Mouse (Mus musculus): ENCODE measurements around the gene Tenm1. TPM values are rescaled to one million over a fixed set of nuclear protein-coding genes. Genes with fewer than 3 reads are reported as not detected.

The Tenm1 gene
- polyA plus RNA-seq, 1 experiment: 21.3 TPM

DNA sequence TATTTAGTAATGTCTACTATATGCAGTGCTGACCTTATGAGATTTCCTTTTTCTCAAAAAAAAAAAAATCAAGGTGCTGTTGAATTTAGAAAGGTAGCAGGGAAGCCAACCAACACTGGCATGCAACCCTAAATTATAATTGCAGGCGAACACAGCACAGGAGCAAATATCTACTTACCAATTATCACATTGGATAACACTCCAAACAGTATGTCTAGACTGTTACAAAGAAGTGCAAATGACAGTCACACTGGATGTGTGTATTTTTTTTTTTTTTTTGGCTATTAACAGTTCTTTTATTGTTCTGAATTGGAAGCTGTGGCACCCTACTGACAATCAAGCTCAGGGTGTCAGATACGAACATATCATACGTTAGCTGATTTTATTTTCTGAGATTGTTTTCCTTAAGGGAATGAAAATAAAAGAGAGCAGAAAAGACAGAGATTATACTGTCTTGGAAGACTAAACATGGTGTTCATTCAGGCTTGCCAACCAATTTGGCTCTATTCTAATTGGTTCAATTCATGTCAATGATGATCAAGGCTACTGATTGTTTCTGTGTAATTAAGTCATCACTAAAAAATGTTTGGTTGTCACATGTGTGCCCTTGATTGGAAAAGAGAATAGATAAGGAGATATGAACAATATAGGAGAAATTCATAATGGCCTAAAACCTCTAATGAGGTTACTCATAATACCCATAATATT is 710.7 kb downstream of the Tenm1 start:
- peak; percentile 66 for DNase-seq (ENCODE audit: low read depth)
- TF ChIP-seq POLR2A (IDR thresholded peaks at IDR 0.05; ENCODE audit: borderline replicate concordance, extremely low read depth, insufficient read depth, insufficient read length, poor library complexity, severe bottlenecking) (no peak), CTCF (IDR thresholded peaks at IDR 0.05; ENCODE audit: borderline replicate concordance, extremely low read depth, insufficient read depth, insufficient read length) (no peak)

- no peak for DNase-seq (ENCODE audit: low read depth)
- no peak for TF ChIP-seq POLR2A (IDR thresholded peaks at IDR 0.05; ENCODE audit: borderline replicate concordance, extremely low read depth, insufficient read depth, insufficient read length, poor library complexity, severe bottlenecking)
- no peak for TF ChIP-seq CTCF (IDR thresholded peaks at IDR 0.05; ENCODE audit: borderline replicate concordance, extremely low read depth, insufficient read depth, insufficient read length)
Observed at GRCm38 (mm10) chrX:42700291-42700690, 728.6 kb downstream of the Tenm1 start.

- TF ChIP-seq POLR2A (IDR thresholded peaks at IDR 0.05; ENCODE audit: borderline replicate concordance, extremely low read depth, insufficient read depth, insufficient read length, poor library complexity, severe bottlenecking) (no peak), CTCF (IDR thresholded peaks at IDR 0.05; ENCODE audit: borderline replicate concordance, extremely low read depth, insufficient read depth, insufficient read length) (no peak)
- DNase-seq (ENCODE audit: low read depth): peak; percentile 9
Observed at GRCm38 (mm10) chrX:42647131-42647530, 781.8 kb downstream of the Tenm1 start.

DNA sequence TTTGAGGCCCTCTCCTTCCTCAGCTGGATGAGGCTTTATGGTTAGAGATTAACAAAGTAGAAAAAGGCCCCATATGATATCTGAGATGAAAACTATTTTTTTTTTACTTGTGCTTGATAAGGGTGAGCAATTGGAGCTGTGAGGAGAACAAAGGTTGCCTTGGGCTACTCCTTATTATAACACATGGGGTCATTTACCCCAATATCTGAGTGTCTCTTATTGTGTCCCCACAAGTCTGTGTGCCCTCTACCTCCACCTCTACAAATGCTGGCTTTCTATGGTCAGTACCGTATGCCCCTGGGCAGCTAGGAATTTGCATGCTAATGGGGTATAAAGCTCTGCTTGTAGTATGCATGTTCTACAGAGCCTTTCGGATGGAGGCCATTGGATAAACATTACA is 848.4 kb downstream of the Tenm1 start:
- no peak for DNase-seq (ENCODE audit: low read depth)
- TF ChIP-seq CTCF (IDR thresholded peaks at IDR 0.05; ENCODE audit: borderline replicate concordance, extremely low read depth, insufficient read depth, insufficient read length): no peak
- no peak for TF ChIP-seq POLR2A (IDR thresholded peaks at IDR 0.05; ENCODE audit: borderline replicate concordance, extremely low read depth, insufficient read depth, insufficient read length, poor library complexity, severe bottlenecking)

DNA sequence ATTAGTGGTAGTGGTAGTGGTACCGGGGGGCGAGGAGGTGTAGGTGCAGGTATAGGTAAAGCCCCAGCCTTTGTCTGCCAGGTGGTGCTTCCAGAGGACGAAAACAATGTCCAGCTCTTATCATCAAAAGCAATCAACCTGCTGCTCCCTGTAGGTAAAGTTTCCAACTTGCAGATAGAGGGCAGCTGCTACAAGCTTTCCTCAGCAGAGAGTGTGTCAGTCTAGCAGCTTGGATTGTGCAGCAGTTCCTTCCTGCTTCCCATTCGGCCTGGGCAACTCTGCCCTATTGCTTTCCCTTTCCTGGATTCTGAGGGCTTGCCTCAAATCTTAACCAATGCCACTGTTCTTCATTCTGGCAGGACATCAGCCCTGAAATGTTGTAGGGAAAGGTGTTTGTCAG is 870.2 kb downstream of the Tenm1 start:
- peak; percentile 43 for DNase-seq (ENCODE audit: low read depth)

DNA sequence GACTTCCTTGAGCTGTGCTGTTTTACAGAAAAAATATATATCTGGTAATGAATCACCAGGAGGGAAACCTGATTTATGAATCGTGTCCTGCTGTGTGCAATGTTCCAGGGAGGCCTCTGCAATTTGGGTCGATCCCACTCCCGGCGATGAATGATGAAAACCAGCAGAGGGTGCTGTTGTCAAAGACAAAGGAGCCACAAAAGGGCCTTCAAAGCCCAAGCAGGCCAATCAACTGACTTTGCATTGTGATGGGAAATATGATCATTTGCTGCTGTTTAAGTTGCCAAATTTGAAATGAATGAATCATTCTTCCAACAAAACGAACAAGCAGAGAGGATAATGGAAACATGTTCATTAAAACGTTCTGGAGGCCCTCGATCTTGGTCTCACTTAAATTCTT is 871.6 kb downstream of the Tenm1 start:
- TF ChIP-seq POLR2A (IDR thresholded peaks at IDR 0.05; ENCODE audit: borderline replicate concordance, extremely low read depth, insufficient read depth, insufficient read length, poor library complexity, severe bottlenecking): no peak
- peak; percentile 79 for TF ChIP-seq CTCF (IDR thresholded peaks at IDR 0.05; ENCODE audit: borderline replicate concordance, extremely low read depth, insufficient read depth, insufficient read length)
- peak; percentile 79 for DNase-seq (ENCODE audit: low read depth)

More for the DNA sequence above, 870.2 kb downstream of the Tenm1 start:
- no peak for TF ChIP-seq CTCF (IDR thresholded peaks at IDR 0.05; ENCODE audit: borderline replicate concordance, extremely low read depth, insufficient read depth, insufficient read length)
- no peak for TF ChIP-seq POLR2A (IDR thresholded peaks at IDR 0.05; ENCODE audit: borderline replicate concordance, extremely low read depth, insufficient read depth, insufficient read length, poor library complexity, severe bottlenecking)

- TF ChIP-seq CTCF (IDR thresholded peaks at IDR 0.05; ENCODE audit: borderline replicate concordance, extremely low read depth, insufficient read depth, insufficient read length): no peak
- no peak for TF ChIP-seq POLR2A (IDR thresholded peaks at IDR 0.05; ENCODE audit: borderline replicate concordance, extremely low read depth, insufficient read depth, insufficient read length, poor library complexity, severe bottlenecking)
- no peak for DNase-seq (ENCODE audit: low read depth)
Observed at GRCm38 (mm10) chrX:42548513-42548912, 880.4 kb downstream of the Tenm1 start.

GRCm38 (mm10) chrX:42545076-42545475 is 883.9 kb downstream of the Tenm1 start:
- TF ChIP-seq CTCF (IDR thresholded peaks at IDR 0.05; ENCODE audit: borderline replicate concordance, extremely low read depth, insufficient read depth, insufficient read length) (no peak), POLR2A (IDR thresholded peaks at IDR 0.05; ENCODE audit: borderline replicate concordance, extremely low read depth, insufficient read depth, insufficient read length, poor library complexity, severe bottlenecking) (no peak)
- DNase-seq (ENCODE audit: low read depth): no peak

GRCm38 (mm10) chrX:42540756-42541053 is 888.2 kb downstream of the Tenm1 start:
- peak; percentile 90 for DNase-seq (ENCODE audit: low read depth)
- TF ChIP-seq POLR2A (IDR thresholded peaks at IDR 0.05; ENCODE audit: borderline replicate concordance, extremely low read depth, insufficient read depth, insufficient read length, poor library complexity, severe bottlenecking) (no peak), CTCF (IDR thresholded peaks at IDR 0.05; ENCODE audit: borderline replicate concordance, extremely low read depth, insufficient read depth, insufficient read length) (peak; percentile 64; the same call in 1 of the 2 replicates)

DNA sequence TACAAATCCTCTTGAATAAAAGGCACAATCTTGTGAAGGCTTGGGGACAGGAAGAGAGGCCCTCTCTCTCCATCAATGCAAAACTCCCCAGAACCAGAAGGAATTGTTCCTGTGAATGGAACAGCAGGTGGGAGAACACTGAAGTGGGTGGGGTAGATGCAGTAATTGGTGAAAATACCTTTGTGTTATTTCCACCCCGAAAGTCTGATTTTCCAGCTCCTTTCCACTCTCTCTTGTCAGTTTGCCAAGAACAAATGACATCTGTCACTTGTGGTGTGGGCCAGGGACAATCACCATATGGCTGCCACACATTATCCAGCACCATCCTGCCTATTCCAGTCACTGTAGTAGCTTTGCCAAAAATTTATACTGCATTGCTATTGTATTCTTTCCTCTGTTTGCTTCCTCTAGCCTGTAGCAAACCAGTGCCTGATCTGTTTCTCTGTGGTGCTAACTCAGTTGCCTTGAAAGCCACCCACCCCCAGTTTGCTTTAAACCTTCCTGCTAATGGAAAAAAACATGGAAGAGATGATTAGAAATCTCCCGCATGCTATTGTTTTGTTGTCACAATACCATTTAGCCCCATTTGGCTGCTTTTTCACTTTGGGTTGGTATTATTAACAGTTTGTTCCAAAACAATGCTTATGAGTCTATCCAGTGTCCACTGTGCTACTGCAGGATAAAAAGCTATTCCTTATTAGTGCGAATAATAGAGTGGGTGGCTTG is 888.7 kb downstream of the Tenm1 start:
- DNase-seq (ENCODE audit: low read depth): peak; percentile 86
- no peak for TF ChIP-seq POLR2A (IDR thresholded peaks at IDR 0.05; ENCODE audit: borderline replicate concordance, extremely low read depth, insufficient read depth, insufficient read length, poor library complexity, severe bottlenecking)
- no peak for TF ChIP-seq CTCF (IDR thresholded peaks at IDR 0.05; ENCODE audit: borderline replicate concordance, extremely low read depth, insufficient read depth, insufficient read length)

GRCm38 (mm10) chrX:42530703-42531102 is 898.2 kb downstream of the Tenm1 start:
- peak; percentile 47 for DNase-seq (ENCODE audit: low read depth)

DNA sequence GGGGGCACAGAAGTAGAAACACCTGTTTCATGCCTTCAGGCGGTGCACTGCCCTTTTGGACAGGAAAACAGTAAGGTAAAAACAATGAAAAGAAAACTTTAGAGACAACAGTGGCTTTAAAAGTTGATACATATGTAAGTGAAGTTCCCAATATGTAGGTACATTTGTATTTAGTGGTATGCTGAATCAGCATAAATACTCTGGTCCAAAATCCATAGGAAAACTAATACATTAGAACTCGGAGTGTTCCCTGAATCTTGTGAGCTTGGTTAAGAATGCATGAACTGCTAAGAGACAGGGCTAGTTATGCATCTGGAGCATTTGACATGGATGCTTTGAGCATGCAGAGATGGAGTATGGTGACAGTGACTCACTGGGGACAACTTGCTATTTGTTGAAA is 906.1 kb downstream of the Tenm1 start:
- no peak for DNase-seq (ENCODE audit: low read depth)
- TF ChIP-seq POLR2A (IDR thresholded peaks at IDR 0.05; ENCODE audit: borderline replicate concordance, extremely low read depth, insufficient read depth, insufficient read length, poor library complexity, severe bottlenecking) (no peak), CTCF (IDR thresholded peaks at IDR 0.05; ENCODE audit: borderline replicate concordance, extremely low read depth, insufficient read depth, insufficient read length) (no peak)

More at GRCm38 (mm10) chrX:42530703-42531102, 898.2 kb downstream of the Tenm1 start:
- no peak for TF ChIP-seq POLR2A (IDR thresholded peaks at IDR 0.05; ENCODE audit: borderline replicate concordance, extremely low read depth, insufficient read depth, insufficient read length, poor library complexity, severe bottlenecking)
- no peak for TF ChIP-seq CTCF (IDR thresholded peaks at IDR 0.05; ENCODE audit: borderline replicate concordance, extremely low read depth, insufficient read depth, insufficient read length)
